Mouse (Mus musculus): ENCODE results near the gene Ube2a.

DNA sequence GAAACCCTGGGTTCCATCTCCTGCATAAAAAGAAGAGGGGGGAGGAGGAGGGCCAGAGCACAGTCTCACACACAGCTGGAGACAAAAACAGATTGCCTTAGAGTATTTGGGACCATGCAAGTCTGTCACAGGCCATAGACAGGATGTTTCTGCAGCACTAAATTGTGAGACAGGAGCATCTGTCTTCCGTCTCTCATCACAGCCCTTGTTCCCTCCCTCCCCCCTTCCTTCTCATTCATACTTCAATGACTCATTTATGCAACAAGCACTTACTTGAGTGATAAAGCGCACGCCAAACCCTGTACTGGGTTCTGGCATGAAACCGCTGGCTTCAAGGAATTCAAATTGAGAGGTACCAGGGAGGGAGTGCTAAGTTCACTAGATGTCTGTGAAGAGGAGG is 42.1 kb upstream of the Ube2a start:
- TF ChIP-seq E2F4 (IDR thresholded peaks at IDR 0.05; ENCODE audit: insufficient replicate concordance, low read depth, low read length), result no peak
- no peak for TF ChIP-seq POLR2A (IDR thresholded peaks at IDR 0.05; ENCODE audit: low read depth, low read length)
- TF ChIP-seq CTCF (conservative IDR thresholded peaks at IDR 0.05 in 1 of 2, IDR thresholded peaks at IDR 0.05 in 1 of 2; ENCODE audit: low read depth in 2 of 2, low read length in 2 of 2), result no peak
- TF ChIP-seq EP300 (IDR thresholded peaks at IDR 0.05; ENCODE audit: low read length), result no peak
- TF ChIP-seq ZC3H11A (IDR thresholded peaks at IDR 0.05; ENCODE audit: low read depth, low read length), result no peak
- TF ChIP-seq USF1 (IDR thresholded peaks at IDR 0.05; ENCODE audit: low read depth, low read length), result no peak
- TF ChIP-seq HCFC1 (IDR thresholded peaks at IDR 0.05; ENCODE audit: low read depth, low read length), result no peak
- TF ChIP-seq GABPA (IDR thresholded peaks at IDR 0.05; ENCODE audit: insufficient replicate concordance, low read depth, low read length), result no peak
